Mouse (Mus musculus) lung, adult 2 months (tissue): ENCODE data around the gene Aebp1. TPM values are rescaled to one million over a fixed set of nuclear protein-coding genes. Genes with fewer than 3 reads are reported as not detected.

ENCODE experiments used
- DNase-seq: peaks from one replicate; pipeline ENCODE4 v3.0.0; 2022
- H3K4me1 ChIP-seq: fragments of 200-500 bp; 2 replicates; pipeline ENCODE4 v1.6.1; 2011; ENCODE audit warnings: low read length; ENCODE audit not compliant: control insufficient read depth, insufficient read depth
- H3K4me3 ChIP-seq: fragments of 200-500 bp; replicated peaks from 2 replicates; pipeline ENCODE3; 2011; ENCODE audit warnings: low read depth, mild to moderate bottlenecking, control low read depth, low read length; ENCODE audit errors: extremely low read depth
- CTCF ChIP-seq: fragments of 200-500 bp; IDR thresholded peaks from 2 replicates; pipeline ENCODE4 v1.5.1; 2011; ENCODE audit warnings: mild to moderate bottlenecking, low read length, control low read depth; ENCODE audit not compliant: insufficient read depth
- POLR2A ChIP-seq: fragments of 200-500 bp; IDR thresholded peaks from 2 replicates; pipeline ENCODE4 v1.6.1; 2011; ENCODE audit warnings: low read depth, mild to moderate bottlenecking, control low read depth, low read length, borderline replicate concordance; ENCODE audit errors: extremely low read depth
- WGBS: fragments of 180-500 bp; shearing (Covaris S2); methylation state at CpG from one replicate; pipeline ENCODE4 v1.1.7; 2018; 5-methylcytosine and 5-hydroxymethylcytosine counted together
- polyA plus RNA-seq: library from polyadenylated mRNA; depleted of rRNA; stranded (reverse); fragments of >200 nt; gene quantifications from 2 replicates; pipeline ENCODE4 v1.2.3, GENCODE M21; 2012

Gene Aebp1
- polyA plus RNA-seq, 1 experiment: 84.8 TPM

DNA sequence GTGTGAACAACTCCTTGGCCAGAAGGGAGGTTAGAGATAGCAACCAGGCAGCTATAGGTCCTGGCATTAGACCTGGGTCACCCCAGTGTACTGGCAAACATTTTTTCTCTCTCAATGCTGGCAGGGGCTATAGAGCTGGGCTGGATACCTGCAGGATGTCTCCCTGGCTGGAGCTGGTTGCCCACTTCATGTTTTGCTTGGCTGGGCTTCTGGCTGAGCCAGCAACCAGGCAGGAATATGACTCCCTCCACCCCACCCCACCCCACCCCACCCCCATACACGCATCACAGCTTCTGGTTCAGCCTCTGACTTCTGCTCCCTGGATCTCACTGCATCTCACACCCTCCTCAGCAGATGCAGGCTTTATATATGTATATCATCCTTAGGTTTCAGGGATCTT is 9.4 kb upstream of the Aebp1 start:
- WGBS: 33% methylated on average over 1 of the region's 1 CpGs
- Histone ChIP-seq H3K4me3 (no peak overlapping the region), H3K4me1 (no peaks in the 10 kb centered on the region)
- DNase-seq: no peak
- TF ChIP-seq POLR2A: no peak

DNA sequence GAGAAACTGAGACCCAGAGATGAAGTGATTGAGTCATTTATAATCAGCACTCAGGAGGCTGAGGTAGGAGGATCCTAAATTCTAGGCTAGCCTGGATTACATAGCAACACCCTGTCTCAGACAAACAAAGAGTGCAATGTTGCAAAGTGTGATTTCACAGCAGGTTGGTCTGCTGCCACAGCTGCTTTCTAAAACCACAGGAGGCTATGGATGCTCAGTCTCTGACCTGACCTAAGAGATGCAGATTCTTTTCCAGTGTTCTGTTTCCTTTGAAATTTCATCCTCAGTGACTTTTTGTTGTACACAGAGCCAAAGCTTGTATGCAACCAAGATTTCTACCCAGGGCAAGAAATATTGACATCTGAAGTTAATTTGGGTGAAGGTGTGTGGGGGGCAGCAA is 6.3 kb upstream of the Aebp1 start:
- DNase-seq: no peak
- no peak for TF ChIP-seq CTCF
- no peak for TF ChIP-seq POLR2A
- Histone ChIP-seq H3K4me3 (no peak overlapping the region), H3K4me1 (no peaks in the 10 kb centered on the region)

DNA sequence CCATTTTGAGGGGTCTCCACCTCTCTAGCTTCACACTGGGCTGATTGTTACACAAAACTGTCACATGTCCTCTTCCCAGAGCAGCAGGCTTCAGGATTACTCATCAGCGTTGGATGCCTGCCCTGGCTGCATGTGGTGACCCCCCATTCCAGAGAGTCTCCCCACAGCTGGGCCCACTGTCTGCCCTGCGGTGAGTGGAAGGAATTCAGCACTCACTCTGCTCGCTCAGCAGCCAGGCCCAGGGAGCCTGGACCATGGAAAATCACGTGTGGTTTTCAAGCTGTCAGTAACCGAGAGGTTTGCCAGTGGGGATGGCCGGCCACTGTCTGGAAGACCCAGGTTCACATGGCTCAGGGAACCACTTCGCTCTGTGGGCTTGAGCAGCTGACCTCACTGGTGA is 5.8 kb upstream of the Aebp1 start:
- no peak overlapping the region for H3K4me3 ChIP-seq
- no peaks in the 10 kb centered on the region for H3K4me1 ChIP-seq
- DNase-seq: no peak
- WGBS: 51% methylated on average over 7 of the region's 7 CpGs
- no peak for TF ChIP-seq CTCF
- no peak for TF ChIP-seq POLR2A

DNA sequence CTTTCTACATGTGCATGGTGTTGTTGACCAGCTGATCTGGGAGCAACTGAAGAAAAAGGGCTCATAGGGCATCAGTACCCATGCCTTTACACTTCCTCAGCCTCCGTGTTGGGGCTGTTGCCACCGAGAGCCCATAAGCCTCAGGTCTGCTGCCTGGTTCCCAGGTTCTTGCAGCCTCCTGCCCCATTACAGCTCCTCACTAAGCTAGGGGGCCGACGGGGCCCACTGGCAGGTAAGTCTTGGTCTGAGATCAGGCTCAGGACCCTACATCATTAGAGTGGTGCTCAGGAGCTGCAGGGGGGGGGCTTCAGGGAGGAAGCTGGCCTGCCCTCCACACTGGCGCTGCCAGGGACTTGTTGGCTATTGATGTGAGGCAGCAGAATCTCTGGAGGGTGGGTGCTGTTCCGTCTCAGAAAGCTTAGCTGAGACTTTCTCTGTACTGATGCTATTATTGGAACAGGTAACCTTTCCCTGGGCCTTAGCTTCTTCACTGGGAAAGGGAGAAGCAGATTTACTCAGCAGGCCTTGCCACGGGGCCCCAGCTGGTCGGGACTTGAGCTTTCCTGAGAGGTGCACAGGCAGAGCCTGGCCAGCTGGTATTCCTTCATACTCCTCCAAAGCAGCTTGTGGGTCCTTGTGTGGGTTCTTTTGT is 5.1 kb upstream of the Aebp1 start:
- no peak for TF ChIP-seq POLR2A
- TF ChIP-seq CTCF: no peak
- DNase-seq: no peak
- WGBS: 81% methylated on average over 8 of the region's 8 CpGs
- H3K4me1 ChIP-seq: no peaks in the 10 kb centered on the region
- H3K4me3 ChIP-seq: no peak overlapping the region

GRCm38 (mm10) chr11:5858723-5859122 is 3.0 kb upstream of the Aebp1 start:
- DNase-seq: no peak
- TF ChIP-seq POLR2A (no peak), CTCF (0 out of 2 replicates have a peak, but pooled peaks have one; percentile 22)
- H3K4me3 ChIP-seq: no peak overlapping the region
- peaks cover 4% of the 10 kb centered on the region for H3K4me1 ChIP-seq
- whole genome bisulfite sequencing: 83% methylated on average over 1 of the region's 1 CpGs

- no peak for DNase-seq
- peaks cover 4% of the 10 kb centered on the region for H3K4me1 ChIP-seq
- no peak overlapping the region for H3K4me3 ChIP-seq
- TF ChIP-seq POLR2A (no peak), CTCF (no peak)
- 86% methylated on average over 13 of the region's 13 CpGs for WGBS
Measured at GRCm38 (mm10) chr11:5859883-5860550, 1.7 kb upstream of the Aebp1 start.

DNA sequence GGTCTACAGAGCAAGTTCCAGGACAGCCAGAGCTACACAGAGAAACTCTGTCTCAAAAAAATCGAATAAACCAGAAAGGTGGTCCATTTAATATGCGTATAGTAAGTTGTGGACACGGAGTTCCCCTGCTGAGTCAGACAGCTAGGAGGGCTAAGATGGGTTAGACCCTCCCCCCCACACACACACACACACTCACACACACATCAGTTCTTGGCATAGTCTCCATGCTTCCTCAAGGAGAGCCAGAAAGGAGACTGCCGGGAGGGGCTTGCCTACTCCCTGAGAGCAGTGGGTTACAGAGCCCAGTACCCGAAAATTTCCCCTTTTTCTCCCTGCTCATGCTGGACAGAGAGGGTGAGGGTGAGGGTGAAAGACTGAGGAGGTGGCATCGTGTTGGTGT is 1.1 kb upstream of the Aebp1 start:
- no peak for DNase-seq
- TF ChIP-seq POLR2A (no peak), CTCF (no peak)
- Histone ChIP-seq H3K4me3 (no peak overlapping the region), H3K4me1 (peaks cover 4% of the 10 kb centered on the region)
- WGBS: 58% methylated on average over 6 of the region's 6 CpGs

DNA sequence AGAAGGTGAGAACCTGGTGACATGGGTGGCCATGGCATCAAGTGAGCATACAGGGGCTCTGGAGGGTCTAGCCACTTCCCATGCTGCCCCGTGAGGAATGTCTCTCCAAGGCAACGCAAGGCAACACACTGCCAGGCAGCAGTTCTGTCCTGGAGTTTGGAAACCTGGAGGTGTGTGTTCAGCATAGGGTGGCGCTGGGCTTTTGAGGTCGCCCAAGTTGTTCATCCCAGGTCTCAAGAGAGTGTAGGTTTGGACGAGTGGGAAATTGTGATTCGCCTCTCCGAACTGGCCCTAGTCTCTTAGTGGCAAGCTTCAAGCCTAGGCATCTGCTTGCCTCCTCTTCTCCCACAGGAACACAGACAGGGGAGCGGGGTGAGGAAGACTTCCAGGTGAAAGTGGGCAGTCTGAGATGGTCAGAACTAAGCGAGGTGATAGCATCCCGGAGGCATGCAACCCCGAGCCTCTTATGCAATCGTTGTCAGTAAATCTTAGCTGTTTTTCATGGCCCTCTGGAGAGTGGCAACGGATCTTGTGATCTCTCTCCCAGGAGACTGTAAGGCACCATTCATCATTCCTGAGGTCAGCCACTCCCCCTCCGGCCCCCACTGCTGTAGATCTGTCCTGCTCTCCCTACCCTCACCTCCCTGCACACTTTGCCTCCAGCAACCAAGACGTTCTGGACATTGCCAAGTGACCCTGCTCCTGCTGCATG is 803 bp downstream of the Aebp1 start:
- peaks cover 4% of the 10 kb centered on the region for H3K4me1 ChIP-seq
- no peak for DNase-seq
- H3K4me3 ChIP-seq: peak overlapping the region; percentile 40
- peak; percentile 15; the same call in 1 of the 2 replicates for TF ChIP-seq POLR2A
- TF ChIP-seq CTCF: no peak
- 25% methylated on average over 15 of the region's 15 CpGs for WGBS

- no peak for TF ChIP-seq POLR2A
- no peak for TF ChIP-seq CTCF
- H3K4me3 ChIP-seq: no peak overlapping the region
- DNase-seq: no peak
- WGBS: 88% methylated on average over 2 of the region's 2 CpGs
- peaks cover 4% of the 10 kb centered on the region for H3K4me1 ChIP-seq
Measured at GRCm38 (mm10) chr11:5867196-5867595, 5.4 kb downstream of the Aebp1 start.
